Mouse (Mus musculus) lung, postnatal 0 days (tissue): Measurements from ENCODE around the gene Syna. TPM values are rescaled to one million over a fixed set of nuclear protein-coding genes. Genes with fewer than 3 reads are reported as not detected.

Experiments
- ATAC-seq: fragments of 200-750 bp; cut with Nextera tagmentation; 2 replicates; pipeline ENCODE4 v1.8.0; 2017; ENCODE audit warnings: moderate library complexity
- DNase-seq: peaks from one replicate; pipeline ENCODE4 v3.0.0-alpha.2; 2016; ENCODE audit warnings: low spot score
- H3K27ac ChIP-seq: fragments of 300-500 bp; sonication (generic); 2 replicates; pipeline ENCODE4 v1.5.1; 2014; ENCODE audit warnings: antibody characterized with exemption, mild to moderate bottlenecking, low read length, mixed read lengths
- H3K27me3 ChIP-seq: fragments of 300-500 bp; sonication (generic); replicated peaks from 2 replicates; pipeline ENCODE4 v1.6.1; 2014; ENCODE audit warnings: low read length, mixed read lengths; ENCODE audit not compliant: insufficient read depth
- H3K36me3 ChIP-seq: fragments of 300-500 bp; sonication (generic); 2 replicates; pipeline ENCODE4 v1.6.1; 2014; ENCODE audit warnings: low read length, mixed read lengths; ENCODE audit not compliant: insufficient read depth
- H3K4me1 ChIP-seq: fragments of 300-500 bp; sonication (generic); 2 replicates; pipeline ENCODE4 v1.6.1; 2014; ENCODE audit warnings: antibody characterized with exemption, low read depth, low read length, mixed read lengths; ENCODE audit not compliant: insufficient read depth
- H3K4me2 ChIP-seq: fragments of 300-500 bp; sonication (generic); replicated peaks from 2 replicates; pipeline ENCODE4 v1.6.1; 2014; ENCODE audit warnings: low read depth, mild to moderate bottlenecking, low read length, moderate library complexity, mixed read lengths
- H3K4me3 ChIP-seq: fragments of 300-500 bp; sonication (generic); 2 replicates; pipeline ENCODE4 v1.5.1; 2014; ENCODE audit warnings: low read depth, low read length
- H3K9ac ChIP-seq: fragments of 300-500 bp; sonication (generic); replicated peaks from 2 replicates; pipeline ENCODE4 v1.6.1; 2014; ENCODE audit warnings: low read depth, mild to moderate bottlenecking
- H3K9me3 ChIP-seq: fragments of 300-500 bp; sonication (generic); 2 replicates; pipeline ENCODE4 v1.6.1; 2016; ENCODE audit warnings: low read length, mixed read lengths
- CTCF ChIP-seq: IDR thresholded peaks from 2 replicates; pipeline ENCODE4 v1.5.1; 2016; ENCODE audit warnings: antibody characterized with exemption, mild to moderate bottlenecking
- EP300 ChIP-seq: IDR thresholded peaks from 2 replicates; pipeline ENCODE4 v1.6.1; 2016; ENCODE audit warnings: antibody characterized with exemption, mild to moderate bottlenecking, control low read depth
- WGBS: fragments of 180-500 bp; shearing (Covaris S2); extraction: QIAGEN DNeasy Blood & Tissue Kit; methylation state at CpG from one replicate; pipeline ENCODE4 v1.1.7; 2014; 5-methylcytosine and 5-hydroxymethylcytosine counted together
- polyA plus RNA-seq: library from polyadenylated mRNA; unstranded; fragments of >200 nt; fragmentation: Nextera tagmentation; extraction: Ambion mirVana; gene quantifications from 2 replicates; pipeline ENCODE4 v1.2.1, GENCODE M21; 2015

Syna gene
- polyA plus RNA-seq, 1 experiment from 2014 or later, result 0.24 TPM

DNA sequence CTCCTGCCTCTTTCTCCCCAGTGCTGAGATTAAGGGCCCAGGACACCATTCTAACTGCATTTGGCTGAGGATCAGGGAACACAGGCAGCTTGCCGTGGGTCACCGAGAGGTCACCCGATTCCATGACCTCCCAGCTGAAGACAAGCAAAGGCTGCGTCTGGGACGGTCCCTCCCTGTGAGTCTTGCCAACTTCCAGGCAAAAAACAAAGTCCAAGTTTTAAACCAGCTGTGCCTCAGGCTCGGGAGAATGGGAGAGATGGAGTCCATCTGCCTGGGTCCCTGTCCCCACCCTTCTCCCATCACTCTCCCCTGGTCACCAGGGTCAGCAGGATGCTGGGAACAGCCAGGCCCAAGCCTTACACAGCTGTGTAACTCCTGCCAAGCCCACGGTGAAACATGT is 18.3 kb downstream of the Syna start:
- Histone ChIP-seq H3K9ac (no peak overlapping the region), H3K9me3 (no peaks in the 10 kb centered on the region), H3K27ac (peak overlapping the region; percentile 85), H3K27me3 (no peaks in the 10 kb centered on the region), H3K4me1 (0 out of 2 replicates have a peak, but pooled peaks cover 5% of the 10 kb centered on the region), H3K36me3 (no peaks in the 10 kb centered on the region), H3K4me3 (no peak overlapping the region), H3K4me2 (no peak overlapping the region)
- DNase-seq, result peak; percentile 95
- TF ChIP-seq CTCF (no peak), EP300 (peak; percentile 46; the same call in 1 of the 2 replicates)
- ATAC-seq, result peak; percentile 76
- 29% methylated on average over 7 of the region's 7 CpGs for WGBS

DNA sequence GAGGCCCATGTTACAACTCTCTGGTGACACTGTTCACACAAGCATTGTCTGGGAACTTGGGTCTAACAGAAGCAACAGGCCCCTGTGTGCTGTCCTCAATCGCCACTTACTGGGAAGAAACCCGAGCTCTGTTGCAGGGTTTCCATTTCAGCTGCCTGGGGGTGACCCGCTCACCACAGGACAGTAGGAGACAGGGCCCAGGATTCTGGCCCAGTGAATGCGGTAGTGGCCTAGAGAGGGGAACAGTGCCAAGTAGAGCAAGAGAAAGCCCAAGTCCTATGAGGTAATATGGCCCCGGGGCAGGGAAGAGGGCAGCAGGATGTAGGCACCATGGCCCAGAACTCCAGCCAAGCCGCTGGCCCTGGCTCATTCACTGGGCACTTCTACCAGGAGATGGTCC is 19.1 kb downstream of the Syna start:
- Histone ChIP-seq H3K36me3 (no peaks in the 10 kb centered on the region), H3K27ac (peak overlapping the region; percentile 85), H3K4me1 (0 out of 2 replicates have a peak, but pooled peaks cover 5% of the 10 kb centered on the region), H3K9ac (no peak overlapping the region), H3K9me3 (no peaks in the 10 kb centered on the region), H3K4me3 (no peak overlapping the region), H3K27me3 (no peaks in the 10 kb centered on the region), H3K4me2 (no peak overlapping the region)
- TF ChIP-seq EP300 (no peak), CTCF (no peak)
- ATAC-seq (no peak), DNase-seq (peak; percentile 52)
- 56% methylated on average over 6 of the region's 6 CpGs for WGBS

DNA sequence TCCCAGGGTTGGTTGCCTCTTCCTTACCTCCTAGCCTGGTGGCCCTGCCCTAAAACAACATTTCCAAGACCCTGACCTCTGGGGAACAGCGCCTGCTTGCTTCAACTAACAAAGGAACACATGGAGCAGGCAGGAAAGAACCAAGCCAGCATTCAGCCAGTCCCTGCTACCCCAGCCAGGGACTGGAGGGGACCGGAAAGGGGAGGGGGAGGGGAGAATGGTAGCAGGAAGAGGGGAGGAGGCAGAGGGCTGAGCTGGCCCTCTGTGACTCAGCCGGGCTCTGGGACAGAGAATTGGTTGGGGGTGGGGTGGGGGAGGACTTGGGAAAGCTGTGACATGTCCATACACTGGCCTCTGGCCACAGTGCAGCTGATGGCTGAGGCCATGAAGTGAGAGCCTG is 20.1 kb downstream of the Syna start:
- WGBS, result 6% methylated on average over 3 of the region's 3 CpGs
- Histone ChIP-seq H3K9ac (no peak overlapping the region), H3K27ac (peak overlapping the region; percentile 85), H3K36me3 (no peaks in the 10 kb centered on the region), H3K4me1 (0 out of 2 replicates have a peak, but pooled peaks cover 5% of the 10 kb centered on the region), H3K9me3 (no peaks in the 10 kb centered on the region), H3K27me3 (no peaks in the 10 kb centered on the region), H3K4me3 (no peak overlapping the region), H3K4me2 (no peak overlapping the region)
- ATAC-seq (peak; percentile 83), DNase-seq (peak; percentile 95)
- TF ChIP-seq CTCF, result peak; percentile 44; the same call in 1 of the 2 replicates
- peak; percentile 49; the same call in 1 of the 2 replicates for TF ChIP-seq EP300

DNA sequence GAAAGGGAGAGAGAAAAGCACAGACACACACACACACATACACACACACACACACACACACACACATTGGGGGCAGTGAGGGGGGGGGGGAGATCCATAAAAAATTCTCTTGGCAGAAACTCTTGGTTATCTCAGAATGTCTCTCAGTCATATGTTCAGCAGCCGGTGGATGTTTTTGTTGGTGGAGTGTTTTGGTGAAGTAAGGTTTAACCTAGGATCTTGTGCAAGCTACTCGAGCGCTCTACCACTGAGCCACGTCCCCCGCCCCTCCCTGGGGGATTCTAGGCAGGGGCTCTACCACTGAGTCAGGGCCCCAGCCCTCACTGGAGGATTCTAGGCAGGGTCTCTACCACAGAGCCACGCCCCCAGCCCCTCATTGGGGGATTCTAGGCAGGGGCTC is 23.9 kb downstream of the Syna start:
- TF ChIP-seq CTCF (no peak), EP300 (0 out of 2 replicates have a peak, but pooled peaks have one; percentile 21)
- no peaks in the 10 kb centered on the region for H3K9me3 ChIP-seq
- 71% methylated on average over 6 of the region's 6 CpGs for WGBS
- DNase-seq (peak; percentile 47), ATAC-seq (no peak)
- no peaks in the 10 kb centered on the region for H3K27me3 ChIP-seq
- H3K4me3 ChIP-seq, result no peak overlapping the region
- H3K9ac ChIP-seq, result no peak overlapping the region
- peaks cover 14% of the 10 kb centered on the region; the same call in 1 of the 2 replicates for H3K36me3 ChIP-seq
- 0 out of 2 replicates have a peak, but pooled peaks cover 5% of the 10 kb centered on the region for H3K4me1 ChIP-seq
- no peak overlapping the region for H3K4me2 ChIP-seq
- no peak overlapping the region for H3K27ac ChIP-seq

DNA sequence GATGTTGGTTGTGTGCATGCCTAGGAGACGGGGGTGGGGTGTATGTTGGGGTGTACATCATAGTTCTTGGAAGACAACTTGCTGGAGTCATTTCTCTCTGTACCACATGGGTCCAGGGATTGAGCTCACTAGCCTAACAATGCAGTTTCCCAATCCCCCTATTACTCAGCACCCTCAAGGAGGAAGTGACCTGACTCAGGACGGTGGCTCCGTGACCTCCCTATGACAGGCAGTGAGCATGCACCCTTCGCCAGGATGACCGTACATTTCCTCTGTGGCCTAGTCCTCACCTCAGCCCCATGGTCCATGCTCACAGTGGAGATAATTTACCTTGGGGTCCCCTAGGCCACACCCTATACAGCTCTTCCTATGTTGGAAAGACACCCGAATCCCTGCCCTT is 27.6 kb downstream of the Syna start:
- no peaks in the 10 kb centered on the region for H3K27me3 ChIP-seq
- TF ChIP-seq CTCF (no peak), EP300 (no peak)
- peaks cover 14% of the 10 kb centered on the region; the same call in 1 of the 2 replicates for H3K36me3 ChIP-seq
- H3K4me1 ChIP-seq, result no peaks in the 10 kb centered on the region
- H3K9me3 ChIP-seq, result no peaks in the 10 kb centered on the region
- no peak overlapping the region for H3K9ac ChIP-seq
- peak; percentile 46 for DNase-seq
- H3K27ac ChIP-seq, result no peak overlapping the region
- no peak overlapping the region for H3K4me2 ChIP-seq
- ATAC-seq, result peak; percentile 46
- no peak overlapping the region for H3K4me3 ChIP-seq
- WGBS, result 91% methylated on average over 6 of the region's 6 CpGs

DNA sequence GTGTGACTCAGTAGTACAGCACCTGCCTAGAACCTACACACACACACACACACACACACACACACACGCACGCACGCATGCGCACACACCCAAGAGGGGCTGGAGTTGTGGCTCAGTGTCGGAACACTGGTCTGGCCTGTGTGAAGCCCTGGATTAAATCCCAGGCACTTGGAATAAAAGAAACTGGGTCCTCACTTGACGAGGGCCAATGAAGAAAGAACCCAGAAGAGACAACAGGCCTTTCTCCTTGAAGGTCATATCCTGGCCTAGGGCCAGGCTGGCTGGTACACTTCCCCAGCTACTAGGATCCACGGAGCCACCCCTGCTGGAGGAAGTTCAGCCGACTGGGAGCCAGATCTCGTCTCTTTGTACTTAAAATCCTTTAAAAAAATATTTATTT is 28.4 kb downstream of the Syna start:
- no peaks in the 10 kb centered on the region for H3K9me3 ChIP-seq
- DNase-seq (no peak), ATAC-seq (no peak)
- H3K4me1 ChIP-seq, result no peaks in the 10 kb centered on the region
- H3K36me3 ChIP-seq, result peaks cover 14% of the 10 kb centered on the region; the same call in 1 of the 2 replicates
- WGBS, result 64% methylated on average over 9 of the region's 9 CpGs
- no peaks in the 10 kb centered on the region for H3K27me3 ChIP-seq
- H3K9ac ChIP-seq, result no peak overlapping the region
- no peak overlapping the region for H3K4me2 ChIP-seq
- H3K4me3 ChIP-seq, result no peak overlapping the region
- no peak overlapping the region for H3K27ac ChIP-seq
- TF ChIP-seq CTCF, result no peak
- TF ChIP-seq EP300, result no peak
